Mouse (Mus musculus) embryonic fibroblast, embryonic 13.5 days (primary cell): ENCODE data around the gene Ptgs1. TPM values are rescaled to one million over a fixed set of nuclear protein-coding genes. Genes with fewer than 3 reads are reported as not detected.

Experiments used
- H3K27ac ChIP-seq: 2 replicates; pipeline ENCODE4 v1.5.1; 2012; ENCODE audit warnings: low read length, control low read depth, inconsistent platforms; ENCODE audit not compliant: insufficient read depth
- H3K4me1 ChIP-seq: 2 replicates; pipeline ENCODE4 v1.6.1; 2011; ENCODE audit warnings: low read length; ENCODE audit not compliant: control insufficient read depth, insufficient read depth
- H3K4me3 ChIP-seq: 2 replicates; pipeline ENCODE4 v1.5.1; 2011; ENCODE audit warnings: mild to moderate bottlenecking, control low read depth, low read length; ENCODE audit not compliant: insufficient read depth
- CTCF ChIP-seq: IDR thresholded peaks from 2 replicates; pipeline ENCODE4 v1.5.1; 2011; ENCODE audit warnings: mild to moderate bottlenecking, control low read depth, low read length, moderate library complexity, borderline replicate concordance; ENCODE audit not compliant: insufficient read depth
- POLR2A ChIP-seq: IDR thresholded peaks from 2 replicates; pipeline ENCODE4 v1.6.1; 2011; ENCODE audit warnings: low read depth, mild to moderate bottlenecking, control low read depth, low read length, moderate library complexity
- polyA plus RNA-seq: library from polyadenylated mRNA; stranded (reverse); fragments of >200 nt; gene quantifications from 2 replicates; pipeline ENCODE4 v1.2.4, GENCODE M21; 2011; ENCODE audit warnings: low read depth; ENCODE audit not compliant: missing spikeins, insufficient read length

Ptgs1 gene
- polyA plus RNA-seq, 1 experiment, result 22.5 TPM

DNA sequence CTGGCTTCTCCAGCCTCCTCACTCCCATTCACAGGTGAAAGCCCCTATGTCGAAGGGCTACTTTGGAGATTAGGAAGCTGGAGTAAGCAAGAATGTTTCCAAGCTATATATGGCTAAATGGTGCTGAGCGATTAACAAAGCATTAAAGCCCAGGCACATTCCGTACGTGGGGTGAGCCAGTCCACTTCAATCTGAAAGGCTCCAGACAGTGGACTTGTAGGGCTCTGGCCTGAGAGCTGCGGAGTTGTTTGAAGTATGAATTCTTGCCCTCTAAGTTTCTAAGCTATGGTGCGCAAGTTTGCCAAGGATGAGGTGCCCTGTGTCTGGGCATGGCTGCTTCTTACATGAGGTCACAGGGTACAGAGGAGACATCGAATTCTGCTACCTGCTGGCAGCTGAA is 6.1 kb upstream of the Ptgs1 start:
- no peaks in the 10 kb centered on the region for H3K4me1 ChIP-seq

DNA sequence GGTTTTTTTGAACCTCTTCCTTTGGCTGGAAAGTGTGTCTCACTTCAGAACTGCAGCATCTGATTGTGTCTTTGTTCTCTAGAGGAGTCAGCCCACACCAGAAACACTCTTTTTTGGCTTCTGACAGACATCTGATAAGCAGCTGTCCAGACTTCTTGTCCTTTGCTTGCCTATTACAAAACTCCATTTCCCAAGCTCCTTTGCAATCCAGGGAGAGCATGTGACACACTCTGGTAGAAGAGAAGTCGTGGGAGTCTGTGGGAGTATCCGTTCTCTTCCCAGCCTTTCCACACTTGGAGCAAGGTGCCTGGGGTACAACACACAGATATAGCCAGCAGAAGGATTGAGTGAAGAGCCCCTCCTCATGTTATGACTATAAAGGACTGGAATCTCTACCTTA is 5.6 kb upstream of the Ptgs1 start:
- H3K27ac ChIP-seq, result no peak overlapping the region
- H3K4me3 ChIP-seq, result no peak overlapping the region
- H3K4me1 ChIP-seq, result no peaks in the 10 kb centered on the region
- TF ChIP-seq POLR2A (no peak), CTCF (no peak)

More for the DNA sequence above, 6.1 kb upstream of the Ptgs1 start:
- TF ChIP-seq POLR2A (no peak), CTCF (no peak)
- no peak overlapping the region for H3K27ac ChIP-seq
- no peak overlapping the region for H3K4me3 ChIP-seq

DNA sequence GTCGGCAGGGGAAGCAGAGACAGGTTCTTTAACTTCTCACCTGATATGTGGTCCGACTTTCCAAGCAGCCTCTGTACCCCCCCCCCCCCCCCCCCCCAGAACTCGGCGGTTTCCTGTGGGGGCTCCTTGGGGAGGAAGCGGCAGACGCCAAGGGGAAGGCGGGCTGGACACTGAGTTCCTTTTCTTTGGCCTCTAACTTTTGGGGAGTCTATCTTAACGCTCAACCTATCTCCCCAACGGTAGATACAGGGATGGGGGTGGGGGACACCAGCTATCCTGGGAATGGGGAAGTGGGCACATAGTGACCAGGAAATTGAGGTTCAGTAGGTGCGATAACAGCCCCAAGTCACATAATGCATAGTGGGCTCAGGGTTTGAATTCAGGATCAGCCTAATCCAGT is 741 bp downstream of the Ptgs1 start:
- H3K27ac ChIP-seq, result no peak overlapping the region
- 0 out of 2 replicates have a peak, but pooled peaks cover 2% of the 10 kb centered on the region for H3K4me1 ChIP-seq
- peak overlapping the region; percentile 39 for H3K4me3 ChIP-seq
- TF ChIP-seq CTCF (no peak), POLR2A (no peak)

DNA sequence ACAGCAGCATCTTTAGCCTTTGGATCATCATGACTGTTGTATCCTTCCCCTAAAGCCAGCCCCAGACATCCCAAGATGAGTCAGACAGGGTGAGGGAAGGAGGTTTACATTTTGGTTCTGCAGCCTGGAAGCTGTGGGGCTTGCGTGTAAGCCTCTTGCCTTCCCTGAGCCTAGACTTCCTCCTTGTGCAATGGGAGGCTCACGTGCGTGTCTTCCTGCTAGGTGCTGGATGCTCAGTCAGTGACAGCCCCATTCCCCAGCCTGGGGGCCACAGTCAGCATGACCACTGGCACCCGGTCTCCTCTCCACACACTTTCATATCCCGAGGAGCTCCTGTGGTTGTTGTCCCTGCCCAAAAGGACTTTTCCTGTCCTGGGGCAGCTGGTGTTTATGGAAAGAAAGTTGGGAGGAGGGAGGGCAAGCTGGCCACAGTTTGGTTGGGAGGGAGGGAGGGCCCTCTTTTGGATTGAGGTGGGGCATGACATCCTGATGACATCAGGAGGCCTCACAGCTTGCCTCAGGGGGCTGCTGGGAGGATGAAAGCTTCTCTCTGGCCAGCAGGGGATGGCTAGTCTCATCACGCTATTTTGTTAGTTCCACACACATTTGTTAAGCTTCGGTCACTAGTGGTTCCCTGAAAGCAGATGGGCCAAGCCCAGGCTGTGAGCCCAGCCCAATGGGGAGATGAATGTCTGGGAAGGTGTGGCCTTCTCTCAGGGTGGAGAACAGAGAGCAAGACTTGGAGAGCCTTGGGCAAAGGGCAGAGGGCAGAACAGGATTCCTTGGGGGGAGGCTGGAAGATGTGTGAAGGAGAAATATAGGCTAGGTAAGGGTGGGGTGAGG is 4.5 kb downstream of the Ptgs1 start:
- Histone ChIP-seq H3K4me3 (no peak overlapping the region), H3K27ac (peak overlapping the region; percentile 32), H3K4me1 (peaks cover 8% of the 10 kb centered on the region; the same call in 1 of the 2 replicates)
- TF ChIP-seq CTCF, result no peak
- no peak for TF ChIP-seq POLR2A

DNA sequence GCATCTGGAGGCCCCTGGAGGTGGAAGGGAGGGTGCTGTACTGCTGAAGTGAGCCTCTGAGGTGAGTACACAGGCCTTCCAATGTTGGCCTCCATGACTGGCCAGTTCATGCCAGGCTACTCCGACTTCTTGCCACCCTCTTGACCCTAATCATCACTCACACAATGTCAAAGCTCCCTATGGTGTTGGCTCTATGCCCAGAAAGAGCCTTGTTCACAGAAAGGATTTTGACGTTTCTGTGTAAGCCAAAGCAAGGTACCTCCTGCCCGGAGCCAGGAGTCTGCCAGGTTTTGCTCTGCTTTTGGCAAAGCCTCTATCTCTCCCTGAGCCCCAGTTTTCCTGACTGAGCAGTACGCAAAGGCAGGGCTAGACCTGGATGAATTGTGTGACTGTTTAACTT is 5.7 kb downstream of the Ptgs1 start:
- Histone ChIP-seq H3K4me1 (peaks cover 8% of the 10 kb centered on the region; the same call in 1 of the 2 replicates), H3K27ac (no peak overlapping the region), H3K4me3 (no peak overlapping the region)
- TF ChIP-seq CTCF (no peak), POLR2A (no peak)

DNA sequence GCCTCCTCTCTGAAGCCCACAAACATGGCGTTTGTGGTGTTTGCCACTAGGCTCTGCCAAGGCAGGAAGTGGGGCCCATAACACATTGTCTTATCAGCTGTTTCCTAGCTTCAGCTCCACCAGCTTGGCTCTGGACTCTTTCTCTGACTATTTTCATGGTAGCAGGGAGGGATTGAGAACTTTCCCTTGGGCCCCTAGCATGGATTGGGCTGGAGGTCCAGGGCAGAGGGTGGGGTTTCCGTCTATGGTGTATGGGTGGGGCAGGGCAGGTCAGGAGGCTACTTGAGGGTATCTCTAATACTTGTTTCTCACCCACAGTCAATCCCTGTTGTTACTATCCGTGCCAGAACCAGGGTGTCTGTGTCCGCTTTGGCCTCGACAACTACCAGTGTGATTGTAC is 6.7 kb downstream of the Ptgs1 start:
- Histone ChIP-seq H3K4me1 (peaks cover 8% of the 10 kb centered on the region; the same call in 1 of the 2 replicates), H3K4me3 (no peak overlapping the region), H3K27ac (no peak overlapping the region)
- TF ChIP-seq CTCF, result no peak

DNA sequence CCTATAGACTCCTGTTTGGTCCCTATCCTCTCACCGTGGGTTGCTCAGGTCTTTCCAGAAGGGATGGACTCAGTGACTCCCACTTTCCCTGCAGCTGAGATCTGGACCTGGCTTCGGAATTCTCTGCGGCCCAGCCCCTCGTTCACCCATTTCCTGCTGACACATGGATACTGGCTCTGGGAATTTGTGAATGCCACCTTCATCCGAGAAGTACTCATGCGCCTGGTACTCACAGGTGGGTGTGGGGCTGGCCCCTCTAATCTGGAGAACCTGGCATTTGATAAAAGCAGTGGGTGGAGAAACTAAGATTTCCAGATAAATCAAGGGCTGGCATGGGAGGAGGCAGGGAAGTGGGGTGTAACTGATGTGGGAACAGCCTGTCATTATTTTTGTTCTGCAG is 7.3 kb downstream of the Ptgs1 start:
- TF ChIP-seq POLR2A, result no peak
- no peak for TF ChIP-seq CTCF
- H3K4me1 ChIP-seq, result peaks cover 8% of the 10 kb centered on the region; the same call in 1 of the 2 replicates
- no peak overlapping the region for H3K27ac ChIP-seq
- no peak overlapping the region for H3K4me3 ChIP-seq

DNA sequence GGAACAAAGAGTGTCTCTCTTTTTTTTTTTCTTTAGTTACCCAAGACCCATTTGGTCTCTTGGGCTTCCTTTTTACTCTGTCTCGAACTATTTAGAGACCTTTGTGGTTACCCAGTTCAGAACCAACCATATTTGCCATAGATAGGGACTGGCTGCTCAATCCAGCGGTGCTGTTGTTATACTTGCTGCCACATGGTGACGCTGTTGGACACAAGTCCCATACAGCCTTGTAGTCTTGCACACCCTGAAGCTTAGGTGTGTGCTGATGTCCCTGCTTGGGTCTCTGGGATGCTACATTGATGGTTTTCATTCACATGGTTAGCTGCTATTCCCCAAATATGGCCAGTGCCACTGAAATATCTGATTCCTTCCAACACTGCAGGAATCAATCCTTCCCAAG is 8.2 kb downstream of the Ptgs1 start:
- H3K27ac ChIP-seq, result peak overlapping the region; percentile 69; the same call in 1 of the 2 replicates
- H3K4me1 ChIP-seq, result peaks cover 13% of the 10 kb centered on the region
- TF ChIP-seq CTCF (no peak), POLR2A (no peak)
- no peak overlapping the region for H3K4me3 ChIP-seq

DNA sequence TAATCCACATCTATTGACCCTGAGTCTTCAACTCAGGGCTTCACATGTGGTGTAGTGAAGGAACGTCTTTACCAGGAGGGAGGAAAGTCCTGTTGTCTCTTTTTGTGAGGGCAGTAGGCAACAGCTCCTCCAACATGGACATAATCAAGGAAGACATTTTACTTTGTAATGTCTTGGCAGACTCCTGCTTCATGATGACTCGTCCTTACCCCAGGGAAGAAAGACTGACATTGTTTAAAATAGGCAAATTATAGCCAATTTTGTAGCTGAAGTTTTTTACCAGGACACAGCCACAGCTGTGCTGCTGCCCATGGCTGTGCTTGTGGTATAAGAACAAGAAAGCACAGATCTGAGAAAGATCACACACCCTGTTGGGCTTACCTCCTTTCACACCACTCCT is 8.7 kb downstream of the Ptgs1 start:
- H3K4me1 ChIP-seq, result peaks cover 15% of the 10 kb centered on the region

DNA sequence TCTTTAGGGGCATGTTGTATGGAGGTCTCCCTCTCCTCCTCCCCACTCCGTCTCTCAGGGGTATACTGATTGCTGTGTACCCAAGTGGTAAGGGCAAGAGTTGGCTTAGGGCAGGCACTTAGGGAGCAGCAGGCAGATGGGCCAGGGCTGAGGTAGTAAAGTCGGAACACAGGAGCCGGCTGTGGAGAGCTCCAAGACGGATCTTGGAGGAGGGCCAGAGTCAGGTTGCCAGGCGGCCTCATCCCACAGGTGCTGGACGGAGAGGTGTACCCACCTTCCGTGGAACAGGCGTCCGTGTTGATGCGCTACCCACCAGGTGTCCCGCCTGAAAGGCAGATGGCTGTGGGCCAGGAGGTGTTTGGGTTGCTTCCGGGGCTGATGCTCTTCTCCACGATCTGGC is 12.3 kb downstream of the Ptgs1 start:
- TF ChIP-seq POLR2A (no peak), CTCF (no peak)
- Histone ChIP-seq H3K4me3 (no peak overlapping the region), H3K27ac (no peak overlapping the region), H3K4me1 (peaks cover 13% of the 10 kb centered on the region)

More for the DNA sequence above, 8.7 kb downstream of the Ptgs1 start:
- H3K4me3 ChIP-seq, result no peak overlapping the region
- TF ChIP-seq POLR2A, result no peak
- no peak for TF ChIP-seq CTCF
- H3K27ac ChIP-seq, result peak overlapping the region; percentile 69
